Mouse (Mus musculus) spleen, postnatal 10 days (tissue): ENCODE data around the gene Tmem208.

Source experiments
- DNase-seq, 2 experiments: peaks; one replicate each; pipeline ENCODE4 v3.0.0; 2021 to 2022; ENCODE audit warnings: low spot score in 2 of 2

Tmem208 gene

DNA sequence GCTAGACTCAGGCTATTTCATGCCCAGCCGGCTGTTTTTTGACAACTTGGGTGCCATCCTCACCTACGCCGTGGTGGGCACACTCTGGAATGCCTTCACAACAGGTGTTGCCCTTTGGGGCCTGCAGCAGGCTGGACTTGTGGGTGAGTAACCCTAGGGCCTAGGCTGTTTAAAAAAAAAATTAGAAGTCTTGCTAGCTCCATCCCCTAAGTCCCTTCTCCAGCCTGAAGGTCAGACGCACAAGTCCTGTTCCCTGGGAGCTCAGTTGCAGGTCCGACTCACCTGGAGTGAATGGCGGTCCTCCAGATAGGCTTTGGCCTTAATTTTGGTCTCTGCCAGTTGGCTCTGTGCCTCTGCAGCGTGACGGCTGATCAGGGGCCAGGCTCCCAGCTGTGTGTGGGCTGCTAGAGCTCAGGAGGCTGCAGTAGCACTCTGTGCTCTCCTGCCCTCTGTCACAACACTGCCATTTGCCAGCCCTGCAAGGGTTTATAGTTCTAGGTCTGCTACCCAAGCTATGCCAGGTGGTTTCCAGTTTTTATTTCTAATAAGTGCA lies 27.5 kb downstream of the Tmem208 start:
- no peak for DNase-seq

DNA sequence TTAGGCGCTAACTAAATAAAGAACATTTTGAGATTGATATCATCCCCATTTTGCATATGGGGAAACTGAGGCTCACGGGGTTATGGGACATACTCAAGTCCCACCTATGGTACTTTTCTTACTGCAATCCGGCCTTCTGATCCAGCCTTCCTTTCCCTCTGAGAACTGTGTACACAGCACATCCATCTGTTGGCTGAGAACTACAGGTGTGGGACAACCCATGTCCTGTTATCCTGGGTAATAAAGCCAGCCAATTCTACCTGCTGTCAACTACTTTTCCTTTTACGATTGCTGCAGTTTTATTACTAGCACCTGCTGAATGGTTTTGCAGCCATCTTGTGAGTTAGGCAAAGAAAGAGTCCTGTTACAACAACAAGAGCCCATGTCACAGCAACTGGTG lies 28.4 kb downstream of the Tmem208 start:
- DNase-seq, result no peak

DNA sequence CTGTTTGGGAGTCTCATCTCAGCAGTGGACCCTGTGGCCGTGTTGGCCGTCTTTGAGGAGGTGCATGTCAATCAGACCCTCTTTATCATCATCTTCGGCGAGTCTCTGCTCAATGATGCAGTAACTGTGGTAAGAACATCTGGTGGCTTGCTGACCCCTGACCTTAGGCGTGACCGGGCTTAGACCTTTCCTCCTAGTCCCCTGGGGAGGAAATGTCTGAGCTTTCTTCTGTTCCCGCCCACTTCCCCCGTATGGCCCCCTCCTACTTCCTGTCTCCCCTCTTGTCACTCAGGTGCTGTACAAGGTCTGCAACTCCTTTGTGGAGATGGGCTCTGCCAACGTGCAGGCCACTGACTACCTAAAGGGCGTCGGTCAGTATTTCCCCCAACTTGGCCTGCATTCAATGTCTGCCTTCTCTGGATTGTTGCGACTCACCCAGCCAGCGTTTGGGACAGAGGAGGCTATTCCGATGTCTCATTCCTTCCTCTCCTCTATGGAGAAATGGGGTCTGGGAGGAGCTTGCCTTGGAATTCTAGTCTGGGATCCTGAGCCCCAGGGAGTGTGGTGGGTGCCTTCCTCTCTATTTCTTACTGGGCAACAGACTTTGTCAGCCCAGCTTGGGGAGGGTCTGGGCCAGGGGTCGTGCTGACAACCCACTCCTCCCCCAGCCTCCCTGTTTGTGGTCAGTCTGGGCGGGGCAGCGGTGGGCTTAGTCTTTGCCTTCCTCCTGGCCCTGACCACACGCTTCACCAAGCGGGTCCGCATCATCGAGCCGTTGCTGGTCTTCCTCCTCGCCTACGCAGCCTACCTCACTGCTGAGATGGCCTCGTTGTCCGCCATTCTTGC lies 29.2 kb downstream of the Tmem208 start:
- DNase-seq, result peak in 1 of 2 experiments; percentile 43

DNA sequence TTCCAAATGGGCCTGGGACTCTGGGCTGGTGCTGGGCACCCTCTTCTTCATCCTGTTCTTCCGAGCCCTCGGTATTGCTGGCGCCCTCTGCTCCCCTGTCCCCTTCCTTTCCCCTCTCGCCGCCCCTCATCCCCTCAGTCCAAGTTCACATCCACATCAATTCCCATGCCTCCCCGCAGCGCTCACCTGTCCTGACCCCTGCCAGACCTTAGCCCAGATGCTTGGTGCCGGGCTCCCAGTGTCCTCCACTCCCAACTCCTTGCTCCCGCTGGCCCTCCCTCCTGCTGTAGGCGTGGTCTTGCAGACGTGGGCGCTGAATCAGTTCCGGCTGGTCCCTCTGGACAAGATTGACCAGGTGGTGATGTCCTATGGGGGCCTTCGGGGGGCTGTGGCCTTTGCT lies 30.5 kb downstream of the Tmem208 start:
- DNase-seq, result no peak

DNA sequence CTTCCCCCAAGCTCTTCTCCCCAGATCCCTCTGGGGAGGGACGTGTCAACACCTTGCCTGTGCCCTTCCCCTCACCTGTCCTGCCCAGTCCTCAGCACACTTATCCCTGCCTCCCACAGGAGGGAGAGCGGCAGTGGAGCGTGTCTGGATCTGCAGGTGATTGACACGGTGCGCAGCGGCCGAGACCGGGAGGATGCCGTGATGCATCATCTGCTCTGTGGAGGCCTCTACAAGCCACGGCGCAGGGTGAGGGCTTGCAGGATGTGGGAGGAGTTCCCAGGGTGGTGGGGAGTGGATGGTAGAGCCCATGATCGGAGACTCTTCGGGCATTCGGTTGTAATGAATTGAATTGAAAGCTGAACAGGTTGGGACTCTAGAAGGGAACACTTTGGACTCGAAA lies 33.1 kb downstream of the Tmem208 start:
- no peak for DNase-seq

DNA sequence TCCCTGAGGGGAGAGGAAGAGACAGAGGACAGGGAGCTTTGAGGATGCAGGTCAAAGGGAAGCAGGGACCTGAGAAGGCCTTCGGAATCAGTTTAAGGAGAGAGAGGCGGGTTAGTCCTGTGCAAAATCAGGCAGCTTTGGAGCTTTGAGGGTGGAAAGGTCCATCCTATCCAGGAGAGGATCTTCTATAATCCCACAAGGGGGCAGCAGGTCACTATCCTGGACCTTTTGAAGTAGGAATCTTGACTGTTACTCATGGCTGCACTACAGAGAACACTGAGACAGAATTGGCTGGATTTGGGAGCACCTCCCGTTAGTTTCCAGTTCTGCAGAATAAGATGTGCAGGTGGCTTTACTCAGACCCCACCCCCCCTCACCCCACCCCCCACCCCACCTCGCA lies 33.5 kb downstream of the Tmem208 start:
- no peak for DNase-seq

DNA sequence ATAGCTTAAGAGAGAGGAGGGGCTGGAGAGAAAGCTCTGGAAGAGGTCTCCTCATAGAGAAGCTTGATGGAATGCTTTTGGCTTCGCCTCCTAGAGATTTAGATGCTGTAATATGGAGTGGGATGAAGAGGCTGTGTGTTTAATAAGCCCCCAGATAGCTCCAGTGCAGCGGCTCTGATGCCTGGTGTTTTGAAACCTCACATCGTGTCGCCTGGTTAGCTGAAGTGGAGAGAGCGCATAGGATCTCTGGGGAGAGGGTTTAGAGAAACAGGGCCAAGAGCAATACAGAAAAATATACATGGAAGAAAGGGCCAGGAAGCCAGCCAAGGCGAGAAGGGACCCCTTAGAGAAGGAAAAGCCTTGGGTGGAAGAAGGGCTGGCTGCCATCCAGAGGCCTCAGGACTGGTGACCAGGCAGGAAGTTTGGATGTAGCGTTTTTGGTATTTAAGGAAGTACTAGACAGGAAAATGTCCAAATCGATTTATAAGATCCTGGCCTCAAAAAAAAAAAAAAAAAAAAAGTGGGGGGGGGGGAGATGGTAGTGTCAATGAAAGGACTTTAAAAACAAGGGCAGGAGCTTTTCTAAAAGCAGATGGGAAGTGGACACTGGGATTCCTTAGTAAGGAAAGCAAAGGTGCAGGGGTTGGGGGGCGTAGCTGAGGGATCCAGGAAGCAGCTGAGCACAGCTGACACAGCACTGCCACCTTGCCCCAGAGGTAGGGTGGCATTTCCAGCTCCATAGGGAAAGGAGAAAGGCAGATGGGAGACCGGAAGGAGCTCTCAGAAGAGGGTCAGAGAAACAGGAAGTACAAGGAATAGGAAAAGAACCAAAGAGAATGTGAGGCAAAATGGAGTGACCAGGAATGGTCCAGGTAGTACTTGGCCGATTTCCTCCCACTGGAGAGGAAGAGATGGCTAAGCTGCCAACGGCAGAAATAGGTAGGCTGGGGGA lies 35.9 kb downstream of the Tmem208 start:
- DNase-seq, result no peak

DNA sequence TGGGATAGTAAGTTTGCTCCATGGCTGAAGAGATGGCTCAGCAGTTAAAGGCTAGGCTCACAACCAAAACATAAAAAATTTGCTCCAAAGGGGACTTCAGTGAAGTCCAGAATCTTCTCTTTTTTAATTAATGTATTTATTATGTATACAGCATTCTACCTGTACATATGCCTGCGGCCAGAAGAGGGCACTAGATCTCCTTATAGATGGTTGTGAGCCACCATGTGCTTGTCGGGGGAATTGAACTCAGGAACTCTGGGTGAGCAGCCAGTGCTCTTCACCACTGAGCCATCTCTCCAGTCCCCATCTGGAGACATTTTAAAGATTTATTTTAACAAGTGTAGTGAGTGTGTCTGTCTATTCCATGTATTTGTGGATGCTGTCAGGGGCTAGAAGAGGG lies 41.0 kb downstream of the Tmem208 start:
- peak in 1 of 2 experiments; percentile 47 for DNase-seq

DNA sequence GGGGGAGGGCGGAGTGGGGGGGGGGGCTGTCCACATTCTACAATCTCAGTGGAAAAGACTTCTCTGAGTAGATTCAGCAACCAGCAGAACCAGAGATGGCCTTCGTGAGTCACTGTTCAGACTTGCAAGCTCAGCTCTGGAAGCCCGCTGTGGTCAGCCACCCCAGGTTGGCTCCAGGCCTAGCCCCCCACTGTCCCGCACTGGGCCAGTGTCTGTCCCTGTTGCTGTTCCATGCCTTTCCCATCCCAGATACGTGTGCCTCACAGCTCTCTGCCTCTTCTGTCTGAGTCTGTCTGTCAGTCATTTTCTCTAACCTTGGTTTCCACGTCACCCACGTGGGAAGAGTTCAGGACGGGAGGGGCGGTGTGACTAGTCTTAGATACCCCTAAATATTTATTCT lies 46.3 kb downstream of the Tmem208 start:
- no peak for DNase-seq

DNA sequence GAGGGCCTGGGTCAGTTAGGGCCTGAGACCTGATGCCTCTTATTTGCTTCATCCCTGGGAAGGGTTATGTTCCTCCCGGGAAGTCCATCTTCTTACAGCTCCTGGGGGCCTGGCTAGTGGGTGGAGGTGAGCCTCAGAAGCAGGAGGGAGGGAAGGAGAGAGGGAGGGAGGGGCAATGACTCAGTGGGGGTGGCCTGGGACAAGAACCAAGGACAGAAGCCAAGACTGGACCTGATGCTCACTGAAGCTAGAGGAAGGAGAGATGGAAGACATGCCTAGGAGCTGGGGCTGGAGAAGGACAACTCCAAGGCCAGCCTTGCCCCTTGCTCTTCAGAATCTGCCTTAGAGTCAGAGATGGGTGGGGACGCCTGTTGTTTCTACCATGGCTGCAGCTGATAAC lies 46.9 kb downstream of the Tmem208 start, which contains the start of gene Plekhg4:
Gene Plekhg4, plus strand, starts transcription at position 243 of the 400 bp plus-strand sequence.
- no peak for DNase-seq

DNA sequence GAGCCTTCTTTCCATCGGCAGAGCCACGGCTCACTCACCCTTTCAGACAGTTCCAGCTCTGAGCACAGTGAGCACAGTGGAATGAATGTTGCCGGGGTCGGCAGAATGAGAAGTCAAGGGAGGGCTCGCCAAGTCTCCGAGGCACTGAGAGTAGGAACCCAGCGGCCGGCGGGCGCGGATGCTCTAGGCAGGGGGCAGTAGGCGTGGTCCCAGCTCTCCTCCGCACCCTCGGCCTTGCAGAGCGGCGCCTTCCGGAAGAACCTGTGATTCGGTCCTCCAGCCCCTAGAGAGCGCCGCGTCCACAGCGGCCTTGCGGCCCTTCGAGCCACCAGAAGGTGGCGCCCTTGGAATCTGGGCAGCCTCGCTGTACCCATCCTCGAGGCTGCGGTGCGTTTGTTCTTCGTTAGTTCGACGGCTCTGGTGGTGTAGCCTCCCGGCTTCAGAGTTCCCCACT lies 48.4 kb downstream of the Tmem208 start:
- peak in 1 of 2 experiments; percentile 65 for DNase-seq

DNA sequence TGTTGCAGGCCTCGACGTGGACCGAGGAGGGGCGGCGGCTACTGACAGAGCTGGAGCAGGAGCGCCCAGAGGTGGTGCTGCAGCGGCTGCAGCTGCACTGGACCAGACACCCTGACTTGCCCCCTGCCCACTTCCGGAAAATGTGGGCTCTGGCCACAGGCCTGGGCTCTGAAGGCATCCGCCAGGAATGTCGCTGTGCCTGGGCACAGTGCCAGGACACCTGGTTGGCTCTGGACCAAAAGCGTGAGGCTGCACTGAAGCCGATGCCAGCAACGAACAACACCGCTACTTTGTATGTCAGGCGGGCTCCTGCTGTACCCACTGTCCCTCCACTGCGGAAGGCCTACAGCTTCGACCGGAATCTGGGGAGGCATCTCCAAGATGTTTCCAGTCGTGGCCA lies 52.5 kb downstream of the Tmem208 start:
- no peak for DNase-seq

DNA sequence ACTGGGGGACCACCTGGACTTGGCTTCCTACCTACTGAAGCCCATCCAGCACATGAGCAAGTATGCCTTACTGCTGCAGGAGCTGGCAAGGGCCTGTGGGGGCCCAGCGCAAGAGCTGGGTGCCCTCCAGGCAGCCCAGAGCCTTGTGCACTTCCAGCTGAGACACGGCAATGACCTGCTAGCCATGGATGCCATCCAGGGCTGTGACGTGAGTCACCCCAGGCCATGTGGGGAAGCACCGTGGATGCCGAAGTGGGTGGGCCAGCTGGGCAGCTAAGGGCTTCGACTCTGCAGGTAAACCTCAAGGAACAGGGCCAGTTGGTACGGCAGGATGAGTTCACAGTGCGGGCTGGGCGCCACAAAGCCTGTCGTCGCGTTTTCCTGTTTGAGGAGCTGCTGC lies 54.2 kb downstream of the Tmem208 start:
- no peak for DNase-seq

DNA sequence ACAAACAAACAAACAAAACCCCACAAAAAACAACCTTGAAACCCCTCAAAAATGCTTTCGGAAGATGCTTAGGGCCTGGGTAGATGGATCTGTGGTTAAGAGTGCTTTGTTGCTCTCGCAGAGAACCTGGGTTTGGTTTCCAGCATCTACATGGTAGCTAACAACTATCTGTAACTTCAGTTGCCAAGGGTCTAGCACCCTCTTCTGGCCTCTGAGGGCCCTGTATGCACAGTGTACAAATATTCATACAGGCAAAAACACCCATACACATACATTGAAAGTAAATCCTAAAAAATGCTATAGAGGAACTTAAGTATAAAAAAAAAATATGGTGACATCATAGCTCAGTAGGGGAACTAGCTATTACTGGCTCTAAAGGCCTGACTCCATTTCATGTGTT lies 57.9 kb downstream of the Tmem208 start:
- no peak for DNase-seq
